Mouse (Mus musculus) heart, embryonic 12.5 days (tissue): Measurements from ENCODE around the gene Fkbpl. TPM values are rescaled to one million over a fixed set of nuclear protein-coding genes. Genes with fewer than 3 reads are reported as not detected.
A peak's percentile ranks its signal among the peaks of the same experiment; 100 is the strongest.

Source experiments
- ATAC-seq: fragments of 200-750 bp; cut with Nextera tagmentation; 2 replicates; pipeline ENCODE4 v1.8.0; 2017; ENCODE audit warnings: moderate TSS enrichment, moderate library complexity; ENCODE audit not compliant: insufficient number of reproducible peaks, low FRiP score
- H3K27ac ChIP-seq: fragments of 300-500 bp; sonication (generic); 2 replicates; pipeline ENCODE4 v1.5.1; 2016; ENCODE audit warnings: mild to moderate bottlenecking, moderate library complexity; ENCODE audit not compliant: poor library complexity, severe bottlenecking
- H3K27me3 ChIP-seq: fragments of 300-500 bp; sonication (generic); replicated peaks from 2 replicates; pipeline ENCODE4 v1.6.1; 2016; ENCODE audit warnings: mild to moderate bottlenecking, moderate library complexity
- H3K36me3 ChIP-seq: fragments of 300-500 bp; sonication (generic); 2 replicates; pipeline ENCODE4 v1.6.1; 2016; ENCODE audit warnings: mild to moderate bottlenecking, moderate library complexity
- H3K4me1 ChIP-seq: fragments of 300-500 bp; sonication (generic); replicated peaks from 2 replicates; pipeline ENCODE4 v1.6.1; 2016; ENCODE audit warnings: mild to moderate bottlenecking
- H3K4me2 ChIP-seq: fragments of 300-500 bp; sonication (generic); 2 replicates; pipeline ENCODE4 v1.6.1; 2016; ENCODE audit warnings: mild to moderate bottlenecking, moderate library complexity
- H3K4me3 ChIP-seq: fragments of 300-500 bp; sonication (generic); 2 replicates; pipeline ENCODE4 v1.5.1; 2016; ENCODE audit warnings: mild to moderate bottlenecking
- H3K9ac ChIP-seq: fragments of 300-500 bp; sonication (generic); 2 replicates; pipeline ENCODE4 v1.6.1; 2016; ENCODE audit warnings: mild to moderate bottlenecking, moderate library complexity
- H3K9me3 ChIP-seq: fragments of 300-500 bp; sonication (generic); replicated peaks from 2 replicates; pipeline ENCODE4 v1.6.1; 2016; ENCODE audit warnings: mild to moderate bottlenecking, moderate library complexity
- WGBS: fragments of 180-500 bp; shearing (Covaris S2); methylation state at CpG from one replicate; pipeline ENCODE4 v1.1.7; 2016; 5-methylcytosine and 5-hydroxymethylcytosine counted together
- polyA plus RNA-seq: library from polyadenylated mRNA; unstranded; fragments of >200 nt; fragmentation: Nextera tagmentation; extraction: Ambion mirVana; gene quantifications from 2 replicates; pipeline ENCODE4 v1.2.1, GENCODE M21; 2016

Fkbpl gene
- polyA plus RNA-seq, 1 experiment from 2014 or later, result 10.2 TPM

GRCm38 (mm10) chr17:34649106-34649864 is 4.7 kb downstream of the Fkbpl start:
- H3K9ac ChIP-seq, result no peak overlapping the region
- H3K9me3 ChIP-seq, result no peaks in the 10 kb centered on the region
- peaks cover 57% of the 10 kb centered on the region for H3K36me3 ChIP-seq
- WGBS, result 86% methylated on average over 18 of the region's 18 CpGs
- H3K27me3 ChIP-seq, result no peaks in the 10 kb centered on the region
- no peak for ATAC-seq
- H3K27ac ChIP-seq, result no peak overlapping the region
- no peak overlapping the region for H3K4me3 ChIP-seq
- H3K4me1 ChIP-seq, result peaks cover 27% of the 10 kb centered on the region
- no peak overlapping the region for H3K4me2 ChIP-seq

- Histone ChIP-seq H3K4me2 (no peak overlapping the region), H3K9me3 (no peaks in the 10 kb centered on the region), H3K27ac (no peak overlapping the region), H3K36me3 (peaks cover 59% of the 10 kb centered on the region), H3K4me1 (peaks cover 34% of the 10 kb centered on the region), H3K27me3 (no peaks in the 10 kb centered on the region), H3K9ac (no peak overlapping the region), H3K4me3 (no peak overlapping the region)
- no peak for ATAC-seq
- WGBS, result 89% methylated on average over 14 of the region's 14 CpGs
Observed at GRCm38 (mm10) chr17:34650781-34651180, 6.2 kb downstream of the Fkbpl start.

GRCm38 (mm10) chr17:34651507-34652221 is 7.1 kb downstream of the Fkbpl start:
- Histone ChIP-seq H3K27me3 (no peaks in the 10 kb centered on the region), H3K27ac (no peak overlapping the region), H3K4me1 (peaks cover 31% of the 10 kb centered on the region), H3K9me3 (no peaks in the 10 kb centered on the region), H3K9ac (no peak overlapping the region), H3K4me2 (no peak overlapping the region), H3K4me3 (no peak overlapping the region), H3K36me3 (peaks cover 56% of the 10 kb centered on the region)
- ATAC-seq, result no peak
- 49% methylated on average over 19 of the region's 19 CpGs for WGBS

GRCm38 (mm10) chr17:34652546-34652945 is 8.0 kb downstream of the Fkbpl start:
- H3K27ac ChIP-seq, result no peak overlapping the region
- ATAC-seq, result no peak
- no peaks in the 10 kb centered on the region; the same call in 1 of the 2 replicates for H3K27me3 ChIP-seq
- H3K9ac ChIP-seq, result no peak overlapping the region
- H3K4me1 ChIP-seq, result peaks cover 29% of the 10 kb centered on the region
- H3K4me3 ChIP-seq, result no peak overlapping the region
- no peaks in the 10 kb centered on the region for H3K9me3 ChIP-seq
- no peak overlapping the region for H3K4me2 ChIP-seq
- H3K36me3 ChIP-seq, result peaks cover 56% of the 10 kb centered on the region
- 88% methylated on average over 10 of the region's 10 CpGs for WGBS

GRCm38 (mm10) chr17:34652985-34653384 is 8.4 kb downstream of the Fkbpl start:
- H3K9ac ChIP-seq, result no peak overlapping the region
- ATAC-seq, result no peak
- peaks cover 25% of the 10 kb centered on the region for H3K4me1 ChIP-seq
- H3K9me3 ChIP-seq, result no peaks in the 10 kb centered on the region
- no peak overlapping the region for H3K4me3 ChIP-seq
- 87% methylated on average over 8 of the region's 8 CpGs for WGBS
- H3K27ac ChIP-seq, result no peak overlapping the region
- H3K4me2 ChIP-seq, result no peak overlapping the region
- H3K36me3 ChIP-seq, result peaks cover 56% of the 10 kb centered on the region
- no peaks in the 10 kb centered on the region; the same call in 1 of the 2 replicates for H3K27me3 ChIP-seq

GRCm38 (mm10) chr17:34653746-34654285 is 9.3 kb downstream of the Fkbpl start:
- H3K36me3 ChIP-seq, result peaks cover 55% of the 10 kb centered on the region
- WGBS, result 65% methylated on average over 9 of the region's 9 CpGs

GRCm38 (mm10) chr17:34654392-34654791 is 9.8 kb downstream of the Fkbpl start:
- ATAC-seq, result no peak
- WGBS, result 96% methylated on average over 13 of the region's 13 CpGs
- Histone ChIP-seq H3K4me3 (no peak overlapping the region), H3K27ac (no peak overlapping the region), H3K4me1 (peaks cover 25% of the 10 kb centered on the region), H3K9ac (no peak overlapping the region), H3K27me3 (peaks cover 9% of the 10 kb centered on the region; the same call in 1 of the 2 replicates), H3K4me2 (no peak overlapping the region), H3K9me3 (no peaks in the 10 kb centered on the region), H3K36me3 (peaks cover 49% of the 10 kb centered on the region)

More at GRCm38 (mm10) chr17:34653746-34654285, 9.3 kb downstream of the Fkbpl start:
- Histone ChIP-seq H3K27ac (no peak overlapping the region), H3K4me1 (peaks cover 21% of the 10 kb centered on the region), H3K27me3 (peaks cover 4% of the 10 kb centered on the region; the same call in 1 of the 2 replicates), H3K9me3 (no peaks in the 10 kb centered on the region), H3K4me2 (no peak overlapping the region), H3K9ac (no peak overlapping the region), H3K4me3 (no peak overlapping the region)
- ATAC-seq, result no peak

- H3K36me3 ChIP-seq, result peaks cover 42% of the 10 kb centered on the region
- H3K9me3 ChIP-seq, result no peaks in the 10 kb centered on the region
- H3K4me2 ChIP-seq, result no peak overlapping the region
- no peak; the same call in 1 of the 2 replicates for ATAC-seq
- H3K27me3 ChIP-seq, result peaks cover 17% of the 10 kb centered on the region
- peaks cover 32% of the 10 kb centered on the region for H3K4me1 ChIP-seq
- H3K4me3 ChIP-seq, result no peak overlapping the region
- H3K9ac ChIP-seq, result no peak overlapping the region
- peak overlapping the region; percentile 52 for H3K27ac ChIP-seq
- 62% methylated on average over 7 of the region's 7 CpGs for WGBS
Observed at GRCm38 (mm10) chr17:34655160-34655559, 10.6 kb downstream of the Fkbpl start.

- ATAC-seq, result peak; percentile 80
- peaks cover 21% of the 10 kb centered on the region for H3K27me3 ChIP-seq
- no peak overlapping the region for H3K4me3 ChIP-seq
- WGBS, result 38% methylated on average over 4 of the region's 4 CpGs
- 0 out of 2 replicates have a peak overlapping the region, but pooled peaks have one; percentile 28 for H3K9ac ChIP-seq
- H3K4me1 ChIP-seq, result peaks cover 35% of the 10 kb centered on the region
- H3K36me3 ChIP-seq, result peaks cover 38% of the 10 kb centered on the region
- H3K9me3 ChIP-seq, result no peaks in the 10 kb centered on the region
- no peak overlapping the region for H3K4me2 ChIP-seq
- H3K27ac ChIP-seq, result peak overlapping the region; percentile 52
Observed at GRCm38 (mm10) chr17:34655581-34655991, 11.0 kb downstream of the Fkbpl start.

- Histone ChIP-seq H3K27ac (no peak overlapping the region), H3K4me2 (no peak overlapping the region), H3K4me1 (peaks cover 46% of the 10 kb centered on the region)
Observed at GRCm38 (mm10) chr17:34656666-34657065, 12.1 kb downstream of the Fkbpl start.

GRCm38 (mm10) chr17:34657271-34657670 is 12.7 kb downstream of the Fkbpl start:
- H3K4me1 ChIP-seq, result peaks cover 47% of the 10 kb centered on the region
- 36% methylated on average over 2 of the region's 2 CpGs for WGBS
- no peak for ATAC-seq
- peaks cover 21% of the 10 kb centered on the region for H3K36me3 ChIP-seq
- no peaks in the 10 kb centered on the region for H3K9me3 ChIP-seq
- no peak overlapping the region for H3K4me2 ChIP-seq
- H3K4me3 ChIP-seq, result no peak overlapping the region
- H3K9ac ChIP-seq, result no peak overlapping the region
- H3K27me3 ChIP-seq, result peaks cover 28% of the 10 kb centered on the region
- no peak overlapping the region for H3K27ac ChIP-seq

More at GRCm38 (mm10) chr17:34656666-34657065, 12.1 kb downstream of the Fkbpl start:
- 60% methylated on average over 8 of the region's 8 CpGs for WGBS
- Histone ChIP-seq H3K27me3 (peaks cover 27% of the 10 kb centered on the region), H3K9ac (no peak overlapping the region), H3K4me3 (no peak overlapping the region), H3K9me3 (no peaks in the 10 kb centered on the region), H3K36me3 (peaks cover 27% of the 10 kb centered on the region)
- ATAC-seq, result no peak
